Mouse (Mus musculus): ENCODE results near the gene Tmem120b.

GRCm38 (mm10) chr5:123159866-123160265, 91.7 kb downstream of the Tmem120b start:
- TF ChIP-seq SMC3 (IDR thresholded peaks at IDR 0.05; ENCODE audit: low read depth, low read length) (no peak), NRF1 (IDR thresholded peaks at IDR 0.05; ENCODE audit: insufficient read depth, low read depth, low read length, poor library complexity, severe bottlenecking) (no peak)
